Mouse (Mus musculus) stomach, embryonic 15.5 days (tissue): ENCODE results near the gene Rps6kb2. TPM values are rescaled to one million over a fixed set of nuclear protein-coding genes. Genes with fewer than 3 reads are reported as not detected.

Source experiments
- ATAC-seq: fragments of 200-750 bp; cut with Nextera tagmentation; 2 replicates; pipeline ENCODE4 v1.8.0; 2017; ENCODE audit warnings: low read depth, moderate number of reproducible peaks, moderate TSS enrichment; ENCODE audit not compliant: insufficient read depth, low FRiP score
- H3K27ac ChIP-seq: fragments of 300-500 bp; sonication (generic); 2 replicates; pipeline ENCODE4 v1.5.1; 2015; ENCODE audit warnings: mild to moderate bottlenecking, inconsistent platforms
- H3K27me3 ChIP-seq: fragments of 300-500 bp; sonication (generic); replicated peaks from 2 replicates; pipeline ENCODE4 v1.6.1; 2015; ENCODE audit warnings: inconsistent platforms
- H3K36me3 ChIP-seq: fragments of 300-500 bp; sonication (generic); 2 replicates; pipeline ENCODE4 v1.6.1; 2015; ENCODE audit warnings: inconsistent platforms
- H3K4me1 ChIP-seq: fragments of 300-500 bp; sonication (generic); 2 replicates; pipeline ENCODE4 v1.6.1; 2015; ENCODE audit warnings: inconsistent platforms
- H3K4me2 ChIP-seq: fragments of 300-500 bp; sonication (generic); 2 replicates; pipeline ENCODE4 v1.6.1; 2015; ENCODE audit warnings: mild to moderate bottlenecking, inconsistent platforms
- H3K4me3 ChIP-seq: fragments of 300-500 bp; sonication (generic); replicated peaks from 2 replicates; pipeline ENCODE4 v1.5.1; 2015; ENCODE audit warnings: inconsistent platforms
- H3K9ac ChIP-seq: fragments of 300-500 bp; sonication (generic); 2 replicates; pipeline ENCODE4 v1.6.1; 2015; ENCODE audit warnings: inconsistent platforms
- H3K9me3 ChIP-seq: fragments of 300-500 bp; sonication (generic); 2 replicates; pipeline ENCODE4 v1.6.1; 2016; ENCODE audit warnings: inconsistent platforms
- WGBS: fragments of 180-500 bp; shearing (Covaris S2); methylation state at CpG from one replicate; pipeline ENCODE4 v1.1.7; 2015; 5-methylcytosine and 5-hydroxymethylcytosine counted together
- polyA plus RNA-seq: library from polyadenylated mRNA; unstranded; fragments of >200 nt; fragmentation: Nextera tagmentation; extraction: Ambion mirVana; gene quantifications from 2 replicates; pipeline ENCODE4 v1.2.1, GENCODE M21; 2015

Gene Rps6kb2
- polyA plus RNA-seq, 1 experiment from 2014 or later = 44.7 TPM

- no peaks in the 10 kb centered on the region for H3K9me3 ChIP-seq
- no peaks in the 10 kb centered on the region for H3K27me3 ChIP-seq
- WGBS = 96% methylated on average over 2 of the region's 2 CpGs
- H3K27ac ChIP-seq = no peak overlapping the region
- ATAC-seq = no peak
- no peak overlapping the region for H3K4me2 ChIP-seq
- peaks cover 18% of the 10 kb centered on the region for H3K4me1 ChIP-seq
- no peak overlapping the region for H3K9ac ChIP-seq
- peaks cover 29% of the 10 kb centered on the region for H3K36me3 ChIP-seq
- no peak overlapping the region for H3K4me3 ChIP-seq
Measured at GRCm38 (mm10) chr19:4118350-4118749, 44.8 kb downstream of the Rps6kb2 start.

DNA sequence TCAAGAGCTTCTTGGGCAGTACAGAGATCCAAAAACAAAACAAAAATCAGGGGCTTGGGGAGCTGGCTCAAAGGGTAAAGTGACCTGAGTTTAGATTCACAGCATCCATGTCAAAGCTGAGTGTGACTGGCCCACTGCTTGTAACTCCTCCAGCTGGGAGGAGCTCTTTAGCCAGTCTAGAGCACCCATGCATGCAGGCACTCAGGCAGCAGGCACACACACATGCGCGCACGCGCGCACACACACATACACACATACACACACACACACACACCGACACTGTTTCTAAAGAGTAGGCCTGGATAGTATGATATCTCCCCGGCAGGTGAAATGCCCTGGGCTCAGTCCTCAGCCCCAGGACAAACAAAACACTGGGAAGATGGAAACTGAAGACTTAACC is 46.1 kb downstream of the Rps6kb2 start:
- WGBS = 96% methylated on average over 7 of the region's 7 CpGs
- Histone ChIP-seq H3K4me1 (peaks cover 21% of the 10 kb centered on the region), H3K9ac (no peak overlapping the region), H3K27me3 (no peaks in the 10 kb centered on the region), H3K36me3 (peaks cover 32% of the 10 kb centered on the region), H3K4me2 (no peak overlapping the region), H3K4me3 (no peak overlapping the region), H3K27ac (no peak overlapping the region), H3K9me3 (no peaks in the 10 kb centered on the region)
- no peak for ATAC-seq

DNA sequence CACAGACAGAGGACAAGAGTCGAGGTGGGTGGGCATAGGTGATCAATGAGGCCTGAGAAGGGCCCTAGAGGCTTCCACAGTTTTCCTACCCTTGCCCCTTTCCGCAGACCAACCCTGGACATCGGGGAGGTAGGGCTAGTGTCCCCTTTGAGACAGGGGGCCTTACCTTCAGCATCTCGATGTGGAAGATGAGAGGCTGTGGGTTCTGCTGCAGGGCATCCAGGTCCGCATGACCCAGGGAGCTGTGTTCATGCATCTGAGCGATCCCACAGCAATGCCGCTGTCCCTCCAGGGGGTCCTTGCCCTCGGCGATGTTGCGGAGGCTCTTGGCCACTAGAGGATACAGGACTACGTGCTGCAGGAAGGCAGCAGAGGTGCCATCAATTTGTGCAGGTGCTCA is 47.3 kb downstream of the Rps6kb2 start:
- H3K4me1 ChIP-seq = peaks cover 18% of the 10 kb centered on the region
- H3K27me3 ChIP-seq = no peaks in the 10 kb centered on the region

GRCm38 (mm10) chr19:4115144-4115543 is 48.0 kb downstream of the Rps6kb2 start:
- whole genome bisulfite sequencing = 95% methylated on average over 10 of the region's 10 CpGs
- Histone ChIP-seq H3K36me3 (peaks cover 32% of the 10 kb centered on the region), H3K27ac (no peak overlapping the region), H3K9me3 (no peaks in the 10 kb centered on the region), H3K4me3 (no peak overlapping the region), H3K4me1 (peaks cover 12% of the 10 kb centered on the region), H3K9ac (no peak overlapping the region), H3K27me3 (no peaks in the 10 kb centered on the region), H3K4me2 (no peak overlapping the region)
- ATAC-seq = no peak

More for the DNA sequence above, 47.3 kb downstream of the Rps6kb2 start:
- Histone ChIP-seq H3K36me3 (peaks cover 32% of the 10 kb centered on the region), H3K9me3 (no peaks in the 10 kb centered on the region), H3K27ac (no peak overlapping the region), H3K4me2 (no peak overlapping the region), H3K9ac (no peak overlapping the region), H3K4me3 (no peak overlapping the region)
- no peak for ATAC-seq
- WGBS = 86% methylated on average over 11 of the region's 11 CpGs

GRCm38 (mm10) chr19:4114551-4114950 is 48.6 kb downstream of the Rps6kb2 start:
- Histone ChIP-seq H3K27ac (no peak overlapping the region), H3K9ac (no peak overlapping the region), H3K4me1 (peaks cover 10% of the 10 kb centered on the region), H3K9me3 (no peaks in the 10 kb centered on the region), H3K4me3 (no peak overlapping the region), H3K27me3 (no peaks in the 10 kb centered on the region), H3K36me3 (peaks cover 32% of the 10 kb centered on the region), H3K4me2 (no peak overlapping the region)
- 89% methylated on average over 10 of the region's 10 CpGs for WGBS
- ATAC-seq = no peak

GRCm38 (mm10) chr19:4113806-4114230 is 49.3 kb downstream of the Rps6kb2 start:
- no peaks in the 10 kb centered on the region for H3K27me3 ChIP-seq
- 26% methylated on average over 5 of the region's 5 CpGs for WGBS
- peak; percentile 56; the same call in 1 of the 2 replicates for ATAC-seq
- H3K36me3 ChIP-seq = peaks cover 32% of the 10 kb centered on the region
- peaks cover 10% of the 10 kb centered on the region for H3K4me1 ChIP-seq
- H3K9me3 ChIP-seq = no peaks in the 10 kb centered on the region
- no peak overlapping the region; the same call in 1 of the 2 replicates for H3K4me2 ChIP-seq
- peak overlapping the region; percentile 31; the same call in 1 of the 2 replicates for H3K27ac ChIP-seq
- no peak overlapping the region for H3K4me3 ChIP-seq
- no peak overlapping the region for H3K9ac ChIP-seq

GRCm38 (mm10) chr19:4113186-4113805 is 49.9 kb downstream of the Rps6kb2 start:
- no peaks in the 10 kb centered on the region for H3K27me3 ChIP-seq
- WGBS = 60% methylated on average over 13 of the region's 13 CpGs
- H3K4me3 ChIP-seq = no peak overlapping the region
- no peaks in the 10 kb centered on the region for H3K9me3 ChIP-seq
- H3K27ac ChIP-seq = peak overlapping the region; percentile 31; the same call in 1 of the 2 replicates
- H3K36me3 ChIP-seq = peaks cover 31% of the 10 kb centered on the region
- ATAC-seq = peak; percentile 34; the same call in 1 of the 2 replicates
- H3K9ac ChIP-seq = no peak overlapping the region
- no peak overlapping the region for H3K4me2 ChIP-seq
- H3K4me1 ChIP-seq = peaks cover 10% of the 10 kb centered on the region

- WGBS = 92% methylated on average over 26 of the region's 26 CpGs
- H3K4me3 ChIP-seq = no peak overlapping the region
- no peaks in the 10 kb centered on the region for H3K27me3 ChIP-seq
- no peak overlapping the region for H3K4me2 ChIP-seq
- no peak overlapping the region for H3K9ac ChIP-seq
- peaks cover 10% of the 10 kb centered on the region for H3K4me1 ChIP-seq
- ATAC-seq = no peak
- H3K9me3 ChIP-seq = no peaks in the 10 kb centered on the region
- H3K27ac ChIP-seq = no peak overlapping the region; the same call in 1 of the 2 replicates
- peaks cover 27% of the 10 kb centered on the region for H3K36me3 ChIP-seq
Measured at GRCm38 (mm10) chr19:4112063-4112960, 50.8 kb downstream of the Rps6kb2 start.

GRCm38 (mm10) chr19:4108535-4108934 is 54.6 kb downstream of the Rps6kb2 start:
- no peaks in the 10 kb centered on the region for H3K9me3 ChIP-seq
- H3K9ac ChIP-seq = no peak overlapping the region
- peaks cover 3% of the 10 kb centered on the region; the same call in 1 of the 2 replicates for H3K36me3 ChIP-seq
- 81% methylated on average over 9 of the region's 9 CpGs for WGBS
- H3K27me3 ChIP-seq = no peaks in the 10 kb centered on the region
- H3K4me3 ChIP-seq = no peak overlapping the region
- ATAC-seq = no peak
- H3K27ac ChIP-seq = no peak overlapping the region
- H3K4me2 ChIP-seq = no peak overlapping the region
- peaks cover 5% of the 10 kb centered on the region for H3K4me1 ChIP-seq

- no peak overlapping the region for H3K4me2 ChIP-seq
- H3K27ac ChIP-seq = no peak overlapping the region
- H3K9me3 ChIP-seq = no peaks in the 10 kb centered on the region
- no peaks in the 10 kb centered on the region; the same call in 1 of the 2 replicates for H3K36me3 ChIP-seq
- WGBS = 90% methylated on average over 14 of the region's 14 CpGs
- H3K9ac ChIP-seq = no peak overlapping the region
- peaks cover 2% of the 10 kb centered on the region; the same call in 1 of the 2 replicates for H3K27me3 ChIP-seq
- no peak for ATAC-seq
- H3K4me1 ChIP-seq = no peaks in the 10 kb centered on the region
- no peak overlapping the region for H3K4me3 ChIP-seq
Measured at GRCm38 (mm10) chr19:4106654-4107053, 56.5 kb downstream of the Rps6kb2 start.

DNA sequence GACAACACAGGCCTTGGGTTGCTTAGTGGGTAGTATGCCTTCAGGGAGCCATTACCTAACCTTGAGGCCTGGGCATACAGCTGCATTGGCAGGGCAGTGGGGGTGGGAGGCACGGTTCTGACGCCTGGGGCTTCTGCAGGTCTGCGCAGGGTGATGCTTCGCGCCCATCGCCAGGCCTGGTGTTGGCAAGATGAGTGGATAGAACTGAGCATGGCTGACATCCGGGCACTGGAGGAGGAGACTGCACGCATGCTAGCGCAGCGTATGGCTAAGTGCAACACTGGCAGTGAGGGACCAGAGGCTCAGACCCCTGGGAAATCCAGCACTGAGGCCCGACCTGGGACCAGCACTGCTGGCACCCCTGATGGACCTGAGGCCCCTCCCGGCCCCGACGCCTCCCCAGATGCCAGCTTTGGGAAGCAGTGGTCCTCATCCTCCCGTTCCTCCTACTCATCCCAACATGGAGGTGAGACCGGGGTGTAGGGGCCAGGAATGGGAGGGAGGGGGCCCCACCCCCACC is 58.4 kb downstream of the Rps6kb2 start:
- 89% methylated on average over 16 of the region's 16 CpGs for WGBS
- Histone ChIP-seq H3K4me2 (no peak overlapping the region), H3K4me1 (peaks cover 14% of the 10 kb centered on the region), H3K9me3 (no peaks in the 10 kb centered on the region), H3K27ac (no peak overlapping the region), H3K4me3 (no peak overlapping the region), H3K27me3 (peaks cover 11% of the 10 kb centered on the region; the same call in 1 of the 2 replicates), H3K9ac (no peak overlapping the region), H3K36me3 (no peaks in the 10 kb centered on the region)
- ATAC-seq = no peak
